Mouse (Mus musculus) heart, postnatal 14 days (tissue): ENCODE data around the gene Radil. TPM values are rescaled to one million over a fixed set of nuclear protein-coding genes. Genes with fewer than 3 reads are reported as not detected.

Experiments
- DNase-seq, 2 experiments: peaks; one replicate each; pipeline ENCODE4 v3.0.0; 2021 to 2022
- intact Hi-C: fragments of 180-260 bp; cut with DNase I; formaldehyde crosslinking; loops from one replicate; pipeline ENCODE4 v1.15.1; 2025
- total RNA-seq, 2 experiments: library from RNA; stranded (reverse); gene quantifications; 2 replicates each; pipeline ENCODE4 v1.2.3; 2021

Gene Radil
- total RNA-seq, 2 experiments from 2014 or later: 2.8 to 3.7 TPM

- intact Hi-C loops: no loop called here
- no peak for DNase-seq
Measured at GRCm38 (mm10) chr5:142453742-142454141, 97.2 kb downstream of the Radil start.

GRCm38 (mm10) chr5:142451759-142452158 is 99.1 kb downstream of the Radil start:
- DNase-seq: no peak
- intact Hi-C loops: no loop called here

- intact Hi-C loops: no loop called here
- no peak for DNase-seq
Measured at GRCm38 (mm10) chr5:142450846-142451245, 100.1 kb downstream of the Radil start.

- no peak for DNase-seq
- intact Hi-C loops: loop anchor here (1.0 to 10.0 kb wide), 5 partner anchors 47 to 1601 kb away; partner anchors contain the start of gene Foxk1
Measured at GRCm38 (mm10) chr5:142448623-142449022, 102.3 kb downstream of the Radil start.

- peak; percentile 88 to 94 for DNase-seq
- intact Hi-C loops: loop anchor here (1.0 to 10.0 kb wide), 5 partner anchors 47 to 1601 kb away; partner anchors contain the start of gene Foxk1
Measured at GRCm38 (mm10) chr5:142448076-142448475, 102.8 kb downstream of the Radil start.

GRCm38 (mm10) chr5:142445709-142446108 is 105.2 kb downstream of the Radil start:
- no peak for DNase-seq
- intact Hi-C loops: loop anchor here (5.0 to 10.0 kb wide), 2 partner anchors 461 to 1598 kb away; no protein-coding TSS in a partner anchor

- intact Hi-C loops: loop anchor here (5.0 to 10.0 kb wide), 2 partner anchors 460 to 1598 kb away; no protein-coding TSS in a partner anchor
- DNase-seq: peak; percentile 45 to 57
Measured at GRCm38 (mm10) chr5:142444791-142445531, 105.9 kb downstream of the Radil start.

GRCm38 (mm10) chr5:142443994-142444393 is 106.9 kb downstream of the Radil start:
- intact Hi-C loops: loop anchor here (10.0 kb wide), 1 partner anchor 459 kb away; no protein-coding TSS in a partner anchor
- no peak for DNase-seq

GRCm38 (mm10) chr5:142443514-142443913 is 107.4 kb downstream of the Radil start:
- no peak for DNase-seq
- intact Hi-C loops: loop anchor here (10.0 kb wide), 1 partner anchor 459 kb away; no protein-coding TSS in a partner anchor

GRCm38 (mm10) chr5:142442045-142442440 is 108.9 kb downstream of the Radil start:
- intact Hi-C loops: loop anchor here (10.0 kb wide), 1 partner anchor 457 kb away; no protein-coding TSS in a partner anchor
- DNase-seq: no peak

GRCm38 (mm10) chr5:142441332-142442044 is 109.4 kb downstream of the Radil start:
- intact Hi-C loops: loop anchor here (10.0 kb wide), 1 partner anchor 457 kb away; no protein-coding TSS in a partner anchor

GRCm38 (mm10) chr5:142440451-142441147 is 110.3 kb downstream of the Radil start:
- intact Hi-C loops: loop anchor here (1.0 to 10.0 kb wide), 2 partner anchors 39 to 456 kb away; partner anchors contain the start of gene Foxk1
- DNase-seq: peak; percentile 92

More at GRCm38 (mm10) chr5:142441332-142442044, 109.4 kb downstream of the Radil start:
- no peak for DNase-seq

- intact Hi-C loops: loop anchor here (1.0 to 10.0 kb wide), 2 partner anchors 39 to 455 kb away; partner anchors contain the start of gene Foxk1
- DNase-seq: no peak
Measured at GRCm38 (mm10) chr5:142439911-142440432, 110.9 kb downstream of the Radil start.

GRCm38 (mm10) chr5:142438380-142438938 is 112.4 kb downstream of the Radil start:
- no peak for DNase-seq
- intact Hi-C loops: no loop called here

GRCm38 (mm10) chr5:142435736-142436135 is 115.2 kb downstream of the Radil start:
- intact Hi-C loops: no loop called here
- no peak for DNase-seq

Other genes with a start within 250 kb of the Radil start
- 10 to 100 TPM; 16.7 to 17.5 TPM for gene Foxk1, start 149.6 kb downstream of the Radil start, total RNA-seq
- gene Ap5z1, start 87.2 kb downstream of the Radil start, total RNA-seq: 1 to 10 TPM; 5.9 to 8.7 TPM
- under 1 TPM; 0.17 to 0.22 TPM for gene Papolb, start 21.0 kb downstream of the Radil start, total RNA-seq
- gene Mmd2, start 57.7 kb upstream of the Radil start, total RNA-seq: under 1 TPM in 1 of 2 experiments, not detected in 1; 0.41 TPM
- gene Wipi2, start 76.6 kb upstream of the Radil start, total RNA-seq: 10 to 100 TPM; 36.1 TPM
- under 1 TPM; 0.63 to 0.69 TPM for gene Slc29a4, start 141.4 kb upstream of the Radil start, total RNA-seq